Mouse (Mus musculus) heart, postnatal 0 days (tissue): ENCODE results near the gene Camta1. TPM values are rescaled to one million over a fixed set of nuclear protein-coding genes. Genes with fewer than 3 reads are reported as not detected.

ENCODE experiments used
- ATAC-seq: fragments of 200-750 bp; cut with Nextera tagmentation; 2 replicates; pipeline ENCODE4 v1.8.0; 2017; ENCODE audit warnings: low read depth, moderate number of reproducible peaks, moderate library complexity; ENCODE audit not compliant: insufficient read depth
- DNase-seq: peaks from one replicate; pipeline ENCODE4 v3.0.0-alpha.2; 2016; ENCODE audit warnings: low spot score
- H3K27ac ChIP-seq: fragments of 300-500 bp; sonication (generic); 2 replicates; pipeline ENCODE4 v1.5.1; 2014; ENCODE audit warnings: low read depth, mild to moderate bottlenecking
- H3K27me3 ChIP-seq: fragments of 300-500 bp; sonication (generic); 2 replicates; pipeline ENCODE4 v1.6.1; 2014; ENCODE audit warnings: low read length, mixed read lengths; ENCODE audit not compliant: control insufficient read depth, insufficient read depth
- H3K36me3 ChIP-seq: fragments of 300-500 bp; sonication (generic); replicated peaks from 2 replicates; pipeline ENCODE4 v1.6.1; 2014; ENCODE audit warnings: low read length, mixed read lengths; ENCODE audit not compliant: control insufficient read depth, insufficient read depth
- H3K4me1 ChIP-seq: fragments of 300-500 bp; sonication (generic); 2 replicates; pipeline ENCODE4 v1.6.1; 2014; ENCODE audit warnings: antibody characterized with exemption; ENCODE audit not compliant: control insufficient read depth, insufficient read depth
- H3K4me2 ChIP-seq: fragments of 300-500 bp; sonication (generic); 2 replicates; pipeline ENCODE4 v1.6.1; 2014; ENCODE audit warnings: low read depth, mild to moderate bottlenecking, low read length, moderate library complexity
- H3K4me3 ChIP-seq: fragments of 300-500 bp; sonication (generic); 2 replicates; pipeline ENCODE4 v1.5.1; 2014; ENCODE audit warnings: low read depth, low read length
- H3K9ac ChIP-seq: fragments of 300-500 bp; sonication (generic); replicated peaks from 2 replicates; pipeline ENCODE4 v1.6.1; 2014; ENCODE audit warnings: low read depth, low read length, mixed read lengths
- H3K9me3 ChIP-seq: fragments of 300-500 bp; sonication (generic); replicated peaks from 2 replicates; pipeline ENCODE4 v1.6.1; 2016; ENCODE audit warnings: low read length; ENCODE audit not compliant: control insufficient read depth
- CTCF ChIP-seq: IDR thresholded peaks from 2 replicates; pipeline ENCODE4 v1.5.1; 2016; ENCODE audit warnings: antibody characterized with exemption, control low read depth, low read depth
- EP300 ChIP-seq: IDR thresholded peaks from 2 replicates; pipeline ENCODE4 v1.6.1; 2016; ENCODE audit warnings: antibody characterized with exemption, low read depth
- WGBS: fragments of 180-500 bp; shearing (Covaris S2); extraction: QIAGEN DNeasy Blood & Tissue Kit; methylation state at CpG from one replicate; pipeline ENCODE4 v1.1.7; 2014; 5-methylcytosine and 5-hydroxymethylcytosine counted together
- polyA plus RNA-seq: library from polyadenylated mRNA; unstranded; fragments of >200 nt; fragmentation: Nextera tagmentation; extraction: Ambion mirVana; gene quantifications from 2 replicates; pipeline ENCODE4 v1.2.1, GENCODE M21; 2015
- total RNA-seq: library from RNA; depleted of rRNA; stranded (reverse); fragments of >200 nt; gene quantifications from 2 replicates; pipeline ENCODE4 v1.2.3, GENCODE M21; 2014; ENCODE audit warnings: low replicate concordance

The Camta1 gene
- total and polyA plus RNA-seq, 2 experiments from 2014 or later, result 72.7 to 240 TPM

- Histone ChIP-seq H3K9ac (no peak overlapping the region), H3K4me1 (no peaks in the 10 kb centered on the region), H3K36me3 (no peaks in the 10 kb centered on the region), H3K9me3 (no peaks in the 10 kb centered on the region), H3K4me2 (no peak overlapping the region), H3K4me3 (no peak overlapping the region), H3K27me3 (peaks cover 3% of the 10 kb centered on the region; the same call in 1 of the 2 replicates), H3K27ac (no peak overlapping the region)
- TF ChIP-seq CTCF, result no peak
- TF ChIP-seq EP300, result no peak
- DNase-seq, result no peak
- WGBS, result 66% methylated on average over 6 of the region's 6 CpGs
- no peak for ATAC-seq
These were observed 709.7 kb downstream of the Camta1 start for GRCm38 (mm10) chr4:151152010-151152409.

DNA sequence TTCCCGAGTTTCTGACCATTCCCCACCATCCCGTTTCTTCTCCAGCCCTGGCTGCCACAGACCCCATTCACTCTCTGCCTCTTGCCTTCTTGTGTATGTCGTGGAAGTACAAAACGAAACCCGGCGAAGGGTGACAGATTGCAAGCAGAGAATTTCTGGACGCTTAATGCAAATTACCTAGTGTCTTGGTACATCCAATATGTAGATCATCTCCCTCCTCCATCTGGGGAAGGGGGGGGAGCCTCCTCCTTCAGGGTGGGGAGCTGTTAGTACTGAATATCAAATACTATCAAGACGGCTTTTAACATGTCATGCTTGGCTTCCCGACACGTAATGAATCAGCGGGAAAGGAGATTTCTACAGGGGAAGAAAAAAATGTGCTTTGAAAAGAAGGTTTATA, 710.8 kb downstream of the Camta1 start:
- H3K9ac ChIP-seq, result no peak overlapping the region
- TF ChIP-seq EP300 (no peak), CTCF (no peak)
- H3K9me3 ChIP-seq, result no peaks in the 10 kb centered on the region
- H3K27me3 ChIP-seq, result no peaks in the 10 kb centered on the region
- H3K4me1 ChIP-seq, result no peaks in the 10 kb centered on the region
- no peak overlapping the region for H3K4me2 ChIP-seq
- no peaks in the 10 kb centered on the region for H3K36me3 ChIP-seq
- no peak overlapping the region for H3K4me3 ChIP-seq
- ATAC-seq (no peak), DNase-seq (no peak)
- H3K27ac ChIP-seq, result no peak overlapping the region
- 82% methylated on average over 11 of the region's 11 CpGs for WGBS

DNA sequence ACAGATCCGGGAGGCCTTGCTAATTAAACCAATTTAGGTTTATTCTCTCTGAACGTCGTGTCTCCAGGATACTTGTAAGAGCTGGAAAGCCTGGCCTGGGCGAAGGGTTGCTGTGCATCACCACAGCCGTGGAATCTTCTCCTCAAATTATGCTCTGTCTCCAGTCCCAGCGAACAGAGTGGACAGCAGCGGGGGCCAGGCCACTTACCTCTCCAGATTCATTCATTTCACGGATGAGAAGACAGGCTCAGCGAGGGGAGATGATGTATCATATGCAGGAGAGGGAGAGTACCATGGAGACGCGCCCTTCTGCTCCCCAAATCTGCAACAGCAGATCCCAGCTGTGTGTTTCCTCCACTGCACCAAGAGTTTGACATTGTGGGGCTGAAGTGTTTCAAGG, 711.6 kb downstream of the Camta1 start:
- no peak for TF ChIP-seq EP300
- TF ChIP-seq CTCF, result no peak
- 80% methylated on average over 11 of the region's 11 CpGs for WGBS
- Histone ChIP-seq H3K36me3 (no peaks in the 10 kb centered on the region), H3K4me3 (no peak overlapping the region), H3K9me3 (no peaks in the 10 kb centered on the region), H3K9ac (no peak overlapping the region), H3K4me2 (no peak overlapping the region), H3K4me1 (no peaks in the 10 kb centered on the region), H3K27ac (no peak overlapping the region), H3K27me3 (no peaks in the 10 kb centered on the region)
- DNase-seq (no peak), ATAC-seq (no peak)

DNA sequence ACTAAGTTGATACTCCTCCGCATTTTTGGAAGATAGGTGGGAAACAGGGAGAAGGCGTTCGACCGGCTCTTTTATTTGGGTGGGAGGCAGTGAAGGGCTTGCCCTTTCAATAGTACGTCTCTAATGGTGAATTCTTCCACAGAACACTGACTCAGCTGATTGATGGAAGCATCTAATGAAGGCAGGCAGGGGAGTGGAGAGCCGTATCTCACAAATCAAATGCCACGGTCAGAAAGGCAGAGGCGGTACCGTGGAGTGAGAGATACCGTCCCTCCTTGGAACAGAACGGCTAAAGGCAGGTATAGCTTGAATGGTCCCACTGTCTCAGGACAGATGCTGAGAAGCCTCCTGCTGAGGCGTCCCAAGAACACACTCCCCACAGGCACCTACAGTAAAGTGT, 714.1 kb downstream of the Camta1 start:
- no peak overlapping the region for H3K4me2 ChIP-seq
- 55% methylated on average over 12 of the region's 12 CpGs for WGBS
- H3K9ac ChIP-seq, result no peak overlapping the region
- DNase-seq, result no peak
- H3K27ac ChIP-seq, result no peak overlapping the region
- H3K4me1 ChIP-seq, result no peaks in the 10 kb centered on the region
- 0 out of 2 replicates have a peak, but pooled peaks cover 4% of the 10 kb centered on the region for H3K9me3 ChIP-seq
- TF ChIP-seq EP300 (no peak), CTCF (no peak)
- no peaks in the 10 kb centered on the region for H3K36me3 ChIP-seq
- H3K4me3 ChIP-seq, result no peak overlapping the region
- H3K27me3 ChIP-seq, result no peaks in the 10 kb centered on the region
- ATAC-seq, result no peak

GRCm38 (mm10) chr4:151144121-151144520, 717.6 kb downstream of the Camta1 start:
- H3K27me3 ChIP-seq, result peaks cover 6% of the 10 kb centered on the region; the same call in 1 of the 2 replicates
- WGBS, result 81% methylated on average over 14 of the region's 14 CpGs
- DNase-seq, result no peak
- H3K36me3 ChIP-seq, result no peaks in the 10 kb centered on the region
- no peak for ATAC-seq
- no peak overlapping the region for H3K27ac ChIP-seq
- no peak overlapping the region for H3K9ac ChIP-seq
- H3K9me3 ChIP-seq, result 0 out of 2 replicates have a peak, but pooled peaks cover 4% of the 10 kb centered on the region
- peaks cover 7% of the 10 kb centered on the region; the same call in 1 of the 2 replicates for H3K4me1 ChIP-seq
- no peak for TF ChIP-seq EP300
- no peak for TF ChIP-seq CTCF
- H3K4me3 ChIP-seq, result no peak overlapping the region
- H3K4me2 ChIP-seq, result no peak overlapping the region
